Mouse (Mus musculus) megakaryocyte, embryonic 14.5 days (primary cell): ENCODE measurements around the gene Gm12166.

ENCODE experiments used
- FLI1 ChIP-seq: IDR thresholded peaks from 2 replicates; pipeline ENCODE4 v1.6.1; 2012; ENCODE audit warnings: low read length, inconsistent platforms, mixed read lengths
- GATA1 ChIP-seq: IDR thresholded peaks from 3 replicates; pipeline ENCODE4 v1.6.1; 2012; ENCODE audit warnings: mixed read lengths, low read length, inconsistent platforms, borderline replicate concordance

DNA sequence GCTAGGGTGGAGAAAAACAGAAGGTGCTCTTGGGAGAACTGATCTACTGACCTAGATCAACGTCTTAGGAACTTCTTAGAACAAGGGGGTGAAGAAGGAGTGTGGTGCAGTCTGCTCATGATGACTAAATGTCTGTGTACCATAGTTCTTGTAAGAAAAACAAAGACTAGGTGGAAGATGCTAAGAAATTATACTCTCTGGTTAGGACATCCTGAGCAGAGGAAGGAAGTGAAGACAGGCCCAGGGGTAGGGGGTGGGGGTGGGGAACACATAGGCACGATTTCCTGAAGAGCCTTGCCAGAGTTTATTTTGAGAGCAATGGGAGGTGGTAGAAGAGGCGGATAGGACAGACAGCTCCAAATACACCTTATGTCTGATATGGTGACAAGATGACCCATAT lies 31.3 kb upstream of the Gm12166 start:
- TF ChIP-seq FLI1 (no peak), GATA1 (no peak)
